Comparison of ENCODE assay signal across 24 mouse cellular contexts in genomic region chr14:61321200-61321599, GRCm38 (mm10).
"Had no signal": no experiment of that assay in that cellular context is flagged by ENCODE, and none has a peak within 500 bp of the region (broad histone marks: within the 10 kb centered on the region; RNA-seq: fewer than 3 reads in every experiment).

No protein-coding gene starts in this region.

- H3K4me2 ChIP-seq: heart, embryonic 12.5 days; hindbrain, embryonic 12.5 days; hindbrain, embryonic 14.5 days; limb, embryonic 12.5 days; liver, embryonic 12.5 days had no signal

- H3K9ac ChIP-seq: heart, embryonic 12.5 days; hindbrain, embryonic 12.5 days; hindbrain, embryonic 14.5 days; limb, embryonic 12.5 days; liver, embryonic 12.5 days had no signal

- DNase-seq: gastrocnemius, adult 2 months; gastrocnemius, postnatal 10 days; gastrocnemius, postnatal 25 days; heart, adult 18-20 months; heart, postnatal 10 days; heart, postnatal 4 days; kidney, adult 11 months; kidney, adult 2 months; kidney, postnatal 10 days; kidney, postnatal 25 days; kidney, postnatal 4 days; liver had no signal

- ATAC-seq: hindbrain, embryonic 16.5 days; inflammation-experienced regulatory T-cells, adult 6 months; liver, embryonic 12.5 days had no signal

- H3K4me3 ChIP-seq: gastrocnemius, adult 2 months; heart, embryonic 10.5 days; heart, embryonic 12.5 days; hindbrain, embryonic 10.5 days; hindbrain, embryonic 12.5 days; layer of hippocampus, adult 2 months; left cerebral cortex, adult 2 months; limb, embryonic 10.5 days; limb, embryonic 12.5 days; liver, embryonic 12.5 days had no signal

- H3K9me3 ChIP-seq: hindbrain, embryonic 12.5 days; limb, embryonic 10.5 days; limb, embryonic 12.5 days; liver, embryonic 12.5 days had no signal

- H3K27me3 ChIP-seq: heart, embryonic 12.5 days; hindbrain, embryonic 12.5 days; limb, embryonic 12.5 days; liver, embryonic 12.5 days had no signal

- H3K36me3 ChIP-seq: heart, embryonic 10.5 days; heart, embryonic 12.5 days; hindbrain, embryonic 10.5 days; hindbrain, embryonic 12.5 days; limb, embryonic 10.5 days; limb, embryonic 12.5 days; liver, embryonic 12.5 days had no signal

- H3K27ac ChIP-seq: gastrocnemius, adult 2 months; heart, embryonic 10.5 days; hindbrain, embryonic 10.5 days; hindbrain, embryonic 12.5 days; hindbrain, embryonic 14.5 days; layer of hippocampus, adult 2 months; left cerebral cortex, adult 2 months; limb, embryonic 10.5 days; limb, embryonic 12.5 days; liver, embryonic 12.5 days had no signal

- H3K4me1 ChIP-seq: heart, embryonic 12.5 days; hindbrain, embryonic 12.5 days; limb, embryonic 10.5 days; limb, embryonic 12.5 days; liver, embryonic 12.5 days had no signal
